Mouse (Mus musculus): ENCODE results near the gene Optn.

GRCm38 (mm10) chr2:5073785-5074184, 9.9 kb upstream of the Optn start:
- no peak for TF ChIP-seq EP300 (optimal IDR thresholded peaks at IDR 0.05)
- TF ChIP-seq CTCF (IDR thresholded peaks at IDR 0.05; ENCODE audit: low read depth) = no peak
